Mouse (Mus musculus) layer of hippocampus, adult 18-20 months (tissue): ENCODE results near the gene Runx3. TPM values are rescaled to one million over a fixed set of nuclear protein-coding genes. Genes with fewer than 3 reads are reported as not detected.

ENCODE experiments used
- DNase-seq, 2 experiments: peaks; one replicate each; pipeline ENCODE4 v3.0.0; 2022; ENCODE audit warnings: low spot score in 2 of 2
- total RNA-seq, 2 experiments: library from RNA; stranded (reverse); gene quantifications; 2 replicates each; pipeline ENCODE4 v1.2.3; 2021

Gene Runx3
- total RNA-seq, 2 experiments from 2014 or later = not detected

GRCm38 (mm10) chr4:135150031-135150801 lies 29.8 kb downstream of the Runx3 start:
- DNase-seq = peak; percentile 11 to 43

DNA sequence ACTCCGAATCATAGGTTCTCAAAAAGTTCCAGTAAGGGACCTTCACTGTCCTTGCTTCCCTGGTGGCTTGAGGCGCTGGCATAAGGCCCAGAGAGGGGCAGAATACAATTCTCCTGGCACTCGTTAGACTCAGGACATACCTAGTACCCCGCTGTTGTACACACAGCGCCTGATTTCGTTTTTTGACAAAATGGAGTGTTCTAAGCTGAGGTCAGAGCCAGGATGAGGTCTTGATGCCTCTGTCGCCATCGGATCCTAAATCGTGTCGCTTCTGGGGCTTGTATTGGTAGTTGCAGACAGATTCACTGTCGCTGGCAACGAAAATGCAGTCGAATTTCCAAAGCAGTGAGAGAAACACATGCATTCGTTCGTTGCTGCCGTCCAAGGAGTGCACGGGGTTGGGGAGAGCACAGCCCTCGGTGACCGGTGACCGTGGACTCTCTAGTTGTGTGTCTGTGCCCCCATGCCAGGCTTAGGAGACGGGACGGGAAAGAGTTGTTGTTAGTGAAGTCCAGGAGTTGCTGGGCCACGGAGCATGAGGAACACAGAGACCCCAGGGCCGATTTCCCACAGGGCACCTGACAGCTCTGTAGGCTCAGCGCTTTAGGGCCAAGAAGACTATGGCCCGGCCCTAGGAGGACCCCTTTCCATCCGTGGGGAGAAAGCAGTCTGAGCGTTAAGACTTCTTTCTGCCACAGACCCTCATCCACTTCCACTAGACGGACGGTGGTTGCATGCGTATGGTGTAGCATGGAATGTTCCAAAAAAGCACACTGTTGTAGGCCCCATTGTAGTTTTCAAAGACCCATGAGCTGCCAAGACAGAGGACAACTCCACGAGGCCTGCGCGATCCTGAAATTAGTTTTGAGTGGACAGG lies 30.9 kb downstream of the Runx3 start:
- DNase-seq = no peak

GRCm38 (mm10) chr4:135151988-135152594 lies 31.6 kb downstream of the Runx3 start:
- DNase-seq = no peak

GRCm38 (mm10) chr4:135152834-135153259 lies 32.4 kb downstream of the Runx3 start:
- DNase-seq = no peak

DNA sequence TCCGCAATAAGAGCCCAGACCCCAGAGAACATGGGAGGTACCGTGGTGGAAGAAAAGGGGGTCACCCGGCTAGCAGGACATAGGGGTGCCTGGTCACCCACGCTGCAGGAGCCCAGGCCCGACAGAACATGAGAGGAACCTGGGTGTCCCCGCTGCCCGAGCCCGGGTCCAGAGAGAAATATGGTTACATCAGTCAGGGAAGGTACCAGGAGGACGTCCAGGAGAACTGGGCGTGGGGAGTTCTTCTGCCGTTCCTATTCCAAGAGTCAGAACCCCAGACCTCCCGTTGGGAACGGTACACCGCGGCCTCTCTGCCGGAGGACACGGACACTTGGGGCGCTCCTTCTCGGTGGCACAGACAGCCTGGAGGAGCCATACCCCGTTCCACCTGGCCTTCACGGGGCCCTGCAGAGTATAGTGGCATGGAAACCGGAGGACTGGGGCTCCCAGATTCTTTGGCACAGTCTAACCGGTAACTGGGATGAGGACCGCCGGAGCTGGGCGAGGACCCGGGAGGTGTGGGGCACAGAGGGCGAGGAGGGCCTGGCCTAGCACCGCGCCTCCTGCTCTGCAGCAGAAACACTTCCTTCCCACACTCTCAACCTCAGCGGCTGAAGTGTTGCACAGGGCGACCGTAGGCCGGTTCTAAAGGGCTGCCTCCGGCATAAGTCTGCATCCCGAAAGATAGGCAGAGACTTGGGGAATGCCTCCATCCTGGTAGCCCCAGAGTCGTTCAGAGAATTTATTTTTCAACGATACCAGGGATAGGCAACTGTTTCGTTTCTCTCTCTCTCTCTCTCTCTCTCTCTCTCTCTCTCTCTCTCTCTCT lies 33.0 kb downstream of the Runx3 start:
- DNase-seq = no peak

- no peak for DNase-seq
Measured at GRCm38 (mm10) chr4:135154089-135154949, 33.9 kb downstream of the Runx3 start.

- no peak for DNase-seq
Measured at GRCm38 (mm10) chr4:135155106-135155800, 34.8 kb downstream of the Runx3 start.

DNA sequence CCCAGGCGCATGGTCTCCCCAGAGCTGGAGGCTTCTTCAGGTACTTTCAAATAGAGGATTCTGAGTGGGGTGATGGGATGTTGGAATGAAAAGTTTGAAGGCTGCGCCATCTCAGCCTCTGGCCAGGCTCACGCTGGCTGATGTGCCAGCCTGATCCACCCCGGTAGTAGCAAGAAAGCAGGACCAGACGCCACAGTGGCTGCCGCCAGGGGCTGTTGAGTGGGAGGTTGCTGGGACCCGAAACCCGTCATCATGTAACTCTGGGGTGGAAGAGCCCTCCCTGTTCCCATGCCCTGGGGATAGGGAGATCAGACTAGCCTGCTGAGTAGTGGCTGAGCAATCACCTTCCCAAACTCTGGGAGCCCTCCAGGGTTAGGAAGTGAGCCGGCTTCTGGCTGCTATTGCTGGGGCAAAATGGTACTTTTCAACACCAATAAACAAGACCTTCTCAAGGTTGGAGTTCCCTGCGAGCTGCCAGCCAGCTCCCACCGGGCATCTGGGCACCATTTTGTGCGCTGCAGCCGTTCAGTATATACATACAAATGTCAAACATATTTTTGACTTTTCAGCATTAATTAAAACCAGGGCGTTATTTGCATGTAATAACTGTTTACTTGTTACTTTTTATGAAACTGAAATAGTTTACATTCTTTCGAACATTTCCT lies 35.5 kb downstream of the Runx3 start:
- no peak for DNase-seq

DNA sequence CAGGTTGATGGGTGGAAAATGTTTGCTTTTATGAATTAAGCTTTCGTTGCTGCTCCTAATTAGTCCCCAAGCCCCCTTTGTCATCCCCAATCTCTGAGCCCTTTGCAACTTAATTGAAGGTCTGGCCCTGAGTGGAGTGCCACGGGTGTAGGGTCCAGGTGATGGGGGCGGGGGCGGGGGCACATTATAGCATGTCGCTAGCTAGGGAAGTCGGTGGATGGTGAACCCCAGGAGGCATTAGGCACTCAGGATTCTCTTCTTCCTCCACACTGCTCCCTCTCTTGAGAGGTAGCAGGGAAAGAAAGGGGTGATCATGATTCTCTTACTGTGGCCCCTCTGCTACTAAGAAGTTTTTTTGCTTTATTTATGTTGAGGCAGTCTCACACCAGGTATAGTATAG lies 36.1 kb downstream of the Runx3 start:
- no peak for DNase-seq

DNA sequence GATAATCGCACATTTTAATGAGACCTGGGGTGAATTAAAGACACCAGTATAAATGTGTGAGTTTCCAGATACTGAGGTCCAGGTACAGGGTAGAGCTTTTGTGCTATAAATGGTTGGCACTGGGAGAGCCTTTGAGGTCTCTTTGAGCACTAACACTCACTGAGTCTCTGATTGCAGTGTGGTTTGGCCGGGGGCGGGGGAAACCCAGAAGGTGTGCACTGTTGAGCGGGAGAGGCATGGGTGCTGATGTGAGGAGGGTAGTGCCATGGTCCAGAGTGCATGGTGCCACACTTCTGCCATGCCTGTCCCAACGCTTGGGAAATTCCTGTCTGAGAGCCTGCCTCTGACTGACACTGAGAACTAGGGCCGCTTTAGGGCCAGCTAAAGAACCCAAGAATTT lies 36.9 kb downstream of the Runx3 start:
- no peak for DNase-seq

- DNase-seq = no peak
Measured at GRCm38 (mm10) chr4:135158724-135159409, 38.4 kb downstream of the Runx3 start.

DNA sequence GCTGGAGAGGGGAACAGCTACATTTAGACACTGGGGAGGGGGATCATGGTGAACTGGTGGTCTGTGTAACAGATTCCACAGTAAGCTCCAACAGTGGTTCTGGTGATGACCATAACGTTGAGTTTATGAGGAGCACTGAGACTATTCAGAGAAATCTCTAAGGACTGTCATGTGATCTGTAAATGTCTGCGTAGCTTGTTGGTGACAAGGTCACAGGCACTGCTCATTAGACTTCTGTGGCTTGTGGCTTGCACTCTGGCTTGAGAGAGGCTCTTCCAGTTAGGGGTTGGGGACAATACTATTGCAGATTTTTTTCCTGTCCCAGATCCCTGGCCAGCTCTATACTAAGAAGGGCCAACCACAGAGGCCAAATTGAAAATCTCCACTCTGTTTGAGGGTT lies 39.2 kb downstream of the Runx3 start:
- no peak for DNase-seq

GRCm38 (mm10) chr4:135160168-135160567 lies 39.7 kb downstream of the Runx3 start:
- no peak for DNase-seq

- no peak for DNase-seq
Measured at GRCm38 (mm10) chr4:135161441-135161840, 41.0 kb downstream of the Runx3 start.

GRCm38 (mm10) chr4:135165761-135166160 lies 45.3 kb downstream of the Runx3 start:
- no peak for DNase-seq

- no peak for DNase-seq
Measured at GRCm38 (mm10) chr4:135166413-135167225, 46.2 kb downstream of the Runx3 start.

- no peak for DNase-seq
Measured at GRCm38 (mm10) chr4:135167816-135168527, 47.5 kb downstream of the Runx3 start.
